Mouse (Mus musculus) MEL (cell line): ENCODE results near the gene Serp2. TPM values are rescaled to one million over a fixed set of nuclear protein-coding genes. Genes with fewer than 3 reads are reported as not detected.

Experiments
- DNase-seq: peaks from one replicate; pipeline ENCODE4 v3.0.0; 2011; ENCODE audit warnings: low read depth, low spot score
- H3K27ac ChIP-seq: 2 replicates; pipeline ENCODE4 v1.5.1; 2012; ENCODE audit warnings: low read depth, mild to moderate bottlenecking, control low read depth, low read length, moderate library complexity; ENCODE audit not compliant: control insufficient read depth
- H3K27me3 ChIP-seq, 2 experiments: fragments of 150-350 bp in 1 of 2; sonication (generic) in 1 of 2; 2 replicates each; pipeline ENCODE4 v1.6.1; 2012; ENCODE audit warnings: low read length in 2 of 2, mild to moderate bottlenecking in 2 of 2, improper control_type of control experiment in 1 of 2, moderate library complexity in 1 of 2; ENCODE audit not compliant: insufficient read depth in 2 of 2, control insufficient read depth in 1 of 2
- H3K36me3 ChIP-seq, 2 experiments: 2 replicates each; pipeline ENCODE4 v1.6.1; 2012 to 2014; ENCODE audit warnings: low read length in 2 of 2, improper control_type of control experiment in 1 of 2, inconsistent platforms in 1 of 2, mild to moderate bottlenecking in 1 of 2; ENCODE audit not compliant: insufficient read depth in 2 of 2, control insufficient read depth in 1 of 2
- H3K4me1 ChIP-seq, 2 experiments: fragments of 150-350 bp in 1 of 2; sonication (generic) in 1 of 2; 2 replicates each; pipeline ENCODE4 v1.6.1; 2012; ENCODE audit warnings: low read length in 2 of 2, improper control_type of control experiment in 1 of 2, mild to moderate bottlenecking in 1 of 2; ENCODE audit not compliant: insufficient read depth in 2 of 2, control insufficient read depth in 1 of 2
- H3K4me3 ChIP-seq, 2 experiments: fragments of 150-350 bp in 1 of 2; sonication (generic) in 1 of 2; 2 replicates each; pipeline ENCODE4 v1.5.1; 2012; ENCODE audit warnings: low read depth in 2 of 2, low read length in 2 of 2, mild to moderate bottlenecking in 2 of 2, moderate library complexity in 2 of 2, control low read depth in 1 of 2, improper control_type of control experiment in 1 of 2; ENCODE audit not compliant: control insufficient read depth in 1 of 2, insufficient read depth in 1 of 2
- H3K79me2 ChIP-seq: 2 replicates; pipeline ENCODE4 v1.6.1; 2012; ENCODE audit warnings: mild to moderate bottlenecking, low read length, moderate library complexity; ENCODE audit not compliant: control insufficient read depth, poor library complexity, insufficient read depth
- H3K9ac ChIP-seq: 2 replicates; pipeline ENCODE4 v1.6.1; 2012; ENCODE audit warnings: low read depth, mild to moderate bottlenecking, control low read depth, low read length, moderate library complexity; ENCODE audit not compliant: control insufficient read depth, poor library complexity, severe bottlenecking
- H3K9me3 ChIP-seq: fragments of 150-350 bp; sonication (generic); replicated peaks from 2 replicates; pipeline ENCODE4 v1.6.1; 2012; ENCODE audit warnings: mild to moderate bottlenecking, low read length, improper control_type of control experiment, moderate library complexity; ENCODE audit not compliant: insufficient read depth
- BHLHE40 ChIP-seq: IDR thresholded peaks from 2 replicates; pipeline ENCODE4 v1.6.1; 2012; ENCODE audit warnings: low read depth, mild to moderate bottlenecking, inconsistent platforms, low read length, improper control_type of control experiment, borderline replicate concordance
- CHD1 ChIP-seq: IDR thresholded peaks from 2 replicates; pipeline ENCODE4 v1.6.1; 2012; ENCODE audit warnings: low read depth, mild to moderate bottlenecking, inconsistent platforms, low read length, improper control_type of control experiment
- CHD2 ChIP-seq: IDR thresholded peaks from 2 replicates; pipeline ENCODE4 v1.6.1; 2011; ENCODE audit warnings: low read length, improper control_type of control experiment
- ELF1 ChIP-seq: IDR thresholded peaks from 2 replicates; pipeline ENCODE4 v1.6.1; 2014; ENCODE audit warnings: low read depth, mild to moderate bottlenecking, inconsistent platforms, low read length, improper control_type of control experiment, moderate library complexity
- EP300 ChIP-seq, 2 experiments: IDR thresholded peaks; 2 replicates each; pipeline ENCODE4 v1.6.1; 2011; ENCODE audit warnings: improper control_type of control experiment in 2 of 2, low read length in 2 of 2, low read depth in 1 of 2, mild to moderate bottlenecking in 1 of 2
- ETS1 ChIP-seq: IDR thresholded peaks from 2 replicates; pipeline ENCODE4 v1.6.1; 2012; ENCODE audit warnings: low read depth, mild to moderate bottlenecking, inconsistent platforms, low read length, improper control_type of control experiment, moderate library complexity
- GATA1 ChIP-seq: IDR thresholded peaks from 2 replicates; pipeline ENCODE4 v1.6.1; 2011; ENCODE audit warnings: low read depth, low read length, improper control_type of control experiment
- HCFC1 ChIP-seq: IDR thresholded peaks from 2 replicates; pipeline ENCODE4 v1.6.1; 2012; ENCODE audit warnings: low read depth, mild to moderate bottlenecking, inconsistent platforms, low read length, improper control_type of control experiment, moderate library complexity
- JUND ChIP-seq: IDR thresholded peaks from 2 replicates; pipeline ENCODE4 v1.6.1; 2011; ENCODE audit warnings: low read depth, mild to moderate bottlenecking, improper control_type of control experiment, low read length
- MAX ChIP-seq: IDR thresholded peaks from 2 replicates; pipeline ENCODE4 v1.6.1; 2011; ENCODE audit warnings: low read length, improper control_type of control experiment
- MAZ ChIP-seq: IDR thresholded peaks from 2 replicates; pipeline ENCODE4 v1.6.1; 2012; ENCODE audit warnings: low read depth, mild to moderate bottlenecking, inconsistent platforms, low read length, improper control_type of control experiment
- MYB ChIP-seq: IDR thresholded peaks from 2 replicates; pipeline ENCODE4 v1.6.1; 2011; ENCODE audit warnings: mild to moderate bottlenecking, low read depth, low read length, improper control_type of control experiment
- POLR2AphosphoS2 ChIP-seq: IDR thresholded peaks from 2 replicates; pipeline ENCODE4 v1.6.1; 2011; ENCODE audit warnings: low read length, improper control_type of control experiment
- RAD21 ChIP-seq: IDR thresholded peaks from 2 replicates; pipeline ENCODE4 v1.6.1; 2011; ENCODE audit warnings: mild to moderate bottlenecking, low read depth, low read length, improper control_type of control experiment
- RCOR1 ChIP-seq: IDR thresholded peaks from 2 replicates; pipeline ENCODE4 v1.6.1; 2012; ENCODE audit warnings: low read depth, mild to moderate bottlenecking, inconsistent platforms, low read length, improper control_type of control experiment
- SIN3A ChIP-seq: IDR thresholded peaks from 2 replicates; pipeline ENCODE4 v1.6.1; 2012; ENCODE audit warnings: low read length, improper control_type of control experiment, inconsistent platforms
- TAL1 ChIP-seq: IDR thresholded peaks from 2 replicates; pipeline ENCODE4 v1.6.1; 2012; ENCODE audit warnings: mild to moderate bottlenecking, inconsistent platforms, low read length, moderate library complexity, mixed read lengths
- TBP ChIP-seq: IDR thresholded peaks from 2 replicates; pipeline ENCODE4 v1.8.0; 2011; ENCODE audit warnings: low read depth, low read length, improper control_type of control experiment
- UBTF ChIP-seq: IDR thresholded peaks from 2 replicates; pipeline ENCODE4 v1.6.1; 2012; ENCODE audit warnings: low read depth, mild to moderate bottlenecking, inconsistent platforms, low read length, improper control_type of control experiment, moderate library complexity, borderline replicate concordance; ENCODE audit not compliant: insufficient read depth
- ZC3H11A ChIP-seq: IDR thresholded peaks from 2 replicates; pipeline ENCODE4 v1.6.1; 2012; ENCODE audit warnings: low read depth, mild to moderate bottlenecking, inconsistent platforms, low read length, improper control_type of control experiment
- polyA plus RNA-seq, 2 experiments: library from polyadenylated mRNA; stranded (reverse) in 1 of 2; unstranded in 1 of 2; fragments of >175 nt in 1 of 2; fragments of >200 nt in 1 of 2; gene quantifications; 2 replicates each; pipeline versions ENCODE4 v1.2.1 to v1.2.4; 2012; ENCODE audit warnings: low replicate concordance in 2 of 2, low read depth in 1 of 2; ENCODE audit not compliant: insufficient read length in 2 of 2, insufficient read depth in 1 of 2, missing spikeins in 1 of 2
- total RNA-seq: library from RNA; depleted of rRNA; stranded (reverse); fragments of 300-350 nt; gene quantifications from 2 replicates; pipeline ENCODE4 v1.2.3, GENCODE M21; 2012

The Serp2 gene
- total and polyA plus RNA-seq, 3 experiments, result 0.42 to 0.56 TPM; not detected in 1

DNA sequence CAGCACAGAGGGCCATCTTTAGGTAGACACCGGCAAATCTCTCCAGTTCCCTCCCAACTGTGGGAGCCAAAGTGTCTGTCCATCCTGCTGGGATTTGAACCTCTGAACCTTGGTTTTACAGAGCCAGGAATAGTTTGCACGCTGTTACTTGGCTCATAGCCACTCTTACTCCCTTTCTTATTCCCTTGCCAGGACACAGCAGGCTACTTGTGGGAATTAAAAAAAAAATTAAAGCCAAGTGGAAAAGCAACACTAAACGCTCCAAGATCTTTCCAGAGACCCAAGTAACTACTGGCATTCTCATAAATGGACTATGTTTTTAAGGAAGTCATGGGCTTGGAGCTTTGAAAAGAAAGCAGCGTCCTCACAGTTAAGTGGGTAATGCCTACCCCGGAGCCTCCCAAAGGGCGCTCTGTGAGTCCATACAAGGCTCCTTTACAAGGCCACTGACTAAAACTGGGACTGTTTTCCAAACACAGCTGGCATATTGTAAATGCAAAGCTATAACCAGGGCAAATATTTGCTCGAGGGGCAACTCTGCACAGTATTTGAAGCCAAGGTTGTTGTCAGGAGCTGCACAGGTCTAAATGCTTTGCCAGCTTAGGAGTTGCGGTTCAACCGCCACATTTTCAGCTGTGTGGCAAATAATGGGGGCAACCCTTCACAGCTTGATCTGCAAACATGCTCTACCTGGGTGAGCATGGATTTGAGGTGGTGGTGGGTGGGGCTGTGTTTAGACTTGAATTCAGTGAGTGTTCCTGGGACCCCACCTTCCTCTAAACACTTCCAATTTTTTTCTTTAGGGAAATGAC is 38.6 kb upstream of the Serp2 start:
- H3K36me3 ChIP-seq, result peaks cover 0 to 13% of the 10 kb centered on the region in 2 experiments; a peak in 2 of 4 replicates
- H3K27me3 ChIP-seq, result no peaks in the 10 kb centered on the region
- no peak for DNase-seq
- no peak for TF ChIP-seq SIN3A
- no peak for TF ChIP-seq EP300 (IDR thresholded peaks at IDR 0.05; ENCODE audit: low read depth in 1 of 2, low read length in 2 of 2)
- TF ChIP-seq UBTF, result no peak
- no peak for TF ChIP-seq TBP
- TF ChIP-seq BHLHE40, result no peak
- TF ChIP-seq RAD21, result no peak
- TF ChIP-seq ZC3H11A, result no peak
- TF ChIP-seq MYB, result no peak
- no peak for TF ChIP-seq MAZ
- TF ChIP-seq POLR2AphosphoS2, result no peak
- no peak for TF ChIP-seq MAX
- no peak for TF ChIP-seq ETS1
- TF ChIP-seq CHD2, result no peak
- H3K9ac ChIP-seq, result no peak overlapping the region
- H3K4me1 ChIP-seq, result peaks cover 5 to 35% of the 10 kb centered on the region in 2 experiments
- H3K9me3 ChIP-seq, result no peaks in the 10 kb centered on the region
- no peak overlapping the region for H3K27ac ChIP-seq
- H3K79me2 ChIP-seq, result no peaks in the 10 kb centered on the region
- H3K4me3 ChIP-seq, result no peak overlapping the region

GRCm38 (mm10) chr14:76594351-76594885 is 37.7 kb upstream of the Serp2 start:
- Histone ChIP-seq H3K9me3 (no peaks in the 10 kb centered on the region), H3K4me3 (no peak overlapping the region), H3K27me3 (no peaks in the 10 kb centered on the region), H3K4me1 (peaks cover 5 to 31% of the 10 kb centered on the region in 2 experiments), H3K27ac (no peak overlapping the region), H3K36me3 (peaks cover 0 to 10% of the 10 kb centered on the region in 2 experiments; a peak in 2 of 4 replicates), H3K9ac (no peak overlapping the region), H3K79me2 (no peaks in the 10 kb centered on the region)
- no peak for TF ChIP-seq RCOR1
- no peak for TF ChIP-seq UBTF
- no peak for TF ChIP-seq ELF1
- no peak for TF ChIP-seq JUND
- TF ChIP-seq ETS1, result 0 out of 2 replicates have a peak, but pooled peaks have one; percentile 23
- TF ChIP-seq MYB, result no peak
- peak in 1 of 2 experiments; percentile 49; a peak in 1 of 4 replicates for TF ChIP-seq EP300 (IDR thresholded peaks at IDR 0.05; ENCODE audit: low read depth in 1 of 2, low read length in 2 of 2)
- TF ChIP-seq GATA1, result peak; percentile 64
- no peak for TF ChIP-seq CHD1
- TF ChIP-seq TAL1, result no peak
- TF ChIP-seq HCFC1, result no peak
- no peak for TF ChIP-seq BHLHE40
- peak; percentile 28 for DNase-seq
